Mouse (Mus musculus): ENCODE measurements around the gene Caprin1. TPM values are rescaled to one million over a fixed set of nuclear protein-coding genes. Genes with fewer than 3 reads are reported as not detected.

Gene Caprin1
- polyA plus RNA-seq, 1 experiment from 2014 or later = 559 TPM

DNA sequence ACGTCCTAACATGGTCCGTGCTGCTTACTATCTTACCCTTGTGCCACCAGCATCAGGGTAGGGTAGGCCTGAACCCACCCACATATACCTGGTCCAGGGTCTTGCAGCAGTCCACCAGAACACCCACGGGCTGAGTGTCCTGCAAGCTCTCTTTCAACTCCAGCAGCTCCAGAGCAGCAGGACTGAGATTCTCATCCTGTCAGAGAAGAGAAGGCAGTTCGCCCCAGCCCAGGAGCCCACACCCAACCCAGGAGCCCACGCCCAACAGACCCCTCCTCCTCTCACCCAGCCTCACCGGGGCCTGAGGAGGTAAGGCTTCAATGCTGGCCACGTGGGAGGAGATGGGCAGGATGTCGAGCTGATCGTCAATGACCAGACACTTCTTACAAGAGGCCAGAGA, 49.6 kb downstream of the Caprin1 start:
- no peaks in the 10 kb centered on the region for H3K9me3 ChIP-seq
- ATAC-seq (ENCODE audit: low FRiP score, low read depth) = no peak
- H3K9ac ChIP-seq (replicated peaks) = no peak overlapping the region
- no peak overlapping the region for H3K27ac ChIP-seq (replicated peaks)
- H3K4me2 ChIP-seq (replicated peaks) = no peak overlapping the region
- H3K4me1 ChIP-seq = no peaks in the 10 kb centered on the region
- WGBS = 92% methylated on average over 9 of the region's 9 CpGs
- no peaks in the 10 kb centered on the region for H3K27me3 ChIP-seq
- H3K4me3 ChIP-seq = no peak overlapping the region
- H3K36me3 ChIP-seq = peaks cover 65% of the 10 kb centered on the region

DNA sequence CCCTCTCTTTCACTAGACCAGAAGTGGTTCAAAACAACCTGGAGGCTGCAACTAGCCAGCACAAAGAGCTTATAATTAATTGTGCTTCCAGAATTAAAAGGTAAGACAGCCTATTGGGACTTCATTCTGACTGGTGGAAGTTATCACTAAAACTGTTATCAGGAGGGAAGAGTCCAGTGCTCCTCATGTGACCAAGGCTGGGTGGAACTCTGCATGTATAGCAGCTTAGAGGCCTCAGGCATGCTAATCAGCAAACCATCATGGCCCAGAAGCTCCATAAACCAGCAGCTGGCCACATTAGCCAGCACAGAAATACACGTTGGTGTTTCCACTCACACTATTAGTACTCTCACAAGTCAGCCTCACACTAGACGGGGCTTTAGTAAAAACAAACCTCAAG, 50.7 kb downstream of the Caprin1 start:
- no peak for ATAC-seq (ENCODE audit: low FRiP score, low read depth)
- H3K36me3 ChIP-seq = peaks cover 63% of the 10 kb centered on the region
- H3K27me3 ChIP-seq = no peaks in the 10 kb centered on the region
- H3K4me3 ChIP-seq = no peak overlapping the region
- no peak overlapping the region for H3K4me2 ChIP-seq (replicated peaks)
- 95% methylated on average over 2 of the region's 2 CpGs for WGBS
- H3K4me1 ChIP-seq = no peaks in the 10 kb centered on the region
- H3K9ac ChIP-seq (replicated peaks) = no peak overlapping the region
- no peaks in the 10 kb centered on the region for H3K9me3 ChIP-seq
- H3K27ac ChIP-seq (replicated peaks) = no peak overlapping the region

DNA sequence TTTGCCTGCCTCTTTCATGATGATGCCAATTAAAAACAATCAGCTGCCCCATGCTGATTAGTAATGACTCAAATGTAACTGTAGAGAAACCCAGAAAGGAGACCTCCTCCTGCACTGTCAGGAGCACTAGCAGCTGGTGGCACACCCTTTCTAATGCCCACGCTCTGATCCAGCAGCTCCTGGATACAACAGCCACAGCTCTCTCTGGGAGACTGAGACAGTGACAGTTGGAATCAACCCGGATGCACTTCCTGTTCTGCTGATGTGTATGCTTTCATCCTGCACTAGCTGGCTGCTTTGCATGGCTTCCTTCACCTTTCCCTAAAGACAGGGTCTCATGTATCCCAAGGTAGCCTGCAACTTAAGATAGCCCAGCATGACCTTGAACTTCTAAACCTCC, 51.4 kb downstream of the Caprin1 start:
- no peaks in the 10 kb centered on the region for H3K27me3 ChIP-seq
- H3K9me3 ChIP-seq = no peaks in the 10 kb centered on the region
- no peak overlapping the region for H3K4me2 ChIP-seq (replicated peaks)
- H3K4me3 ChIP-seq = no peak overlapping the region
- H3K36me3 ChIP-seq = peaks cover 56% of the 10 kb centered on the region
- no peak overlapping the region for H3K27ac ChIP-seq (replicated peaks)
- ATAC-seq (ENCODE audit: low FRiP score, low read depth) = no peak
- no peak overlapping the region for H3K9ac ChIP-seq (replicated peaks)
- 94% methylated on average over 2 of the region's 2 CpGs for WGBS
- no peaks in the 10 kb centered on the region for H3K4me1 ChIP-seq

- peaks cover 56% of the 10 kb centered on the region for H3K36me3 ChIP-seq
- H3K27me3 ChIP-seq = no peaks in the 10 kb centered on the region
Observed at GRCm38 (mm10) chr2:103745481-103745880, 52.0 kb downstream of the Caprin1 start.

DNA sequence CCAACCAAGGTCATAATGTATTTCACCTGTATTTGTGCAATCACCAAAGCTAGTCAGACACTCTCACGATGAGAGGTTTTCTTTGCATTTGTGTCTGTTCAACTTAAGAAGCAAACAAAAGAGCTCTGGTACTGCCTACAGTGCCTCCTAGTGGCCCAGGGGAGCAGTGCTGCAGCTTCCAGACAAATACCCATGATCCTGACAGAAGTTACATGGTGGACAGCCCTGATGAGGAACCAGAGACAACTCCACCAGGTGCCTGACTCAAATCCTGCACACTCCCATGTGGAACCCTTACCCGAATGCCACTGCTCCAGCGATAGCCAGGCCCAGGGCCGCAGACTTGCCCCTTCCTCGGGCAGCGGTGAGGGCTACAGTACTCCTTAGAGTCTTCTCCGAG, 53.5 kb downstream of the Caprin1 start:
- no peak overlapping the region for H3K27ac ChIP-seq (replicated peaks)
- no peak overlapping the region for H3K9ac ChIP-seq (replicated peaks)
- no peak overlapping the region for H3K4me2 ChIP-seq (replicated peaks)
- no peaks in the 10 kb centered on the region for H3K4me1 ChIP-seq
- no peak for ATAC-seq (ENCODE audit: low FRiP score, low read depth)
- H3K36me3 ChIP-seq = peaks cover 51% of the 10 kb centered on the region
- no peak overlapping the region for H3K4me3 ChIP-seq
- 80% methylated on average over 7 of the region's 7 CpGs for WGBS
- no peaks in the 10 kb centered on the region for H3K27me3 ChIP-seq
- no peaks in the 10 kb centered on the region for H3K9me3 ChIP-seq

More at GRCm38 (mm10) chr2:103745481-103745880, 52.0 kb downstream of the Caprin1 start:
- WGBS = 90% methylated on average over 5 of the region's 5 CpGs
- H3K4me2 ChIP-seq (replicated peaks) = no peak overlapping the region
- no peaks in the 10 kb centered on the region for H3K4me1 ChIP-seq
- H3K9ac ChIP-seq (replicated peaks) = no peak overlapping the region
- ATAC-seq (ENCODE audit: low FRiP score, low read depth) = no peak
- H3K4me3 ChIP-seq = no peak overlapping the region
- H3K27ac ChIP-seq (replicated peaks) = no peak overlapping the region
- no peaks in the 10 kb centered on the region for H3K9me3 ChIP-seq

- Histone ChIP-seq H3K27ac (replicated peaks) (no peak overlapping the region), H3K4me2 (replicated peaks) (no peak overlapping the region), H3K27me3 (no peaks in the 10 kb centered on the region), H3K9me3 (no peaks in the 10 kb centered on the region), H3K4me1 (no peaks in the 10 kb centered on the region), H3K4me3 (no peak overlapping the region), H3K36me3 (peaks cover 52% of the 10 kb centered on the region), H3K9ac (replicated peaks) (no peak overlapping the region)
- ATAC-seq (ENCODE audit: low FRiP score, low read depth) = no peak; the same call in 1 of the 2 replicates
- 95% methylated on average over 2 of the region's 2 CpGs for WGBS
Observed at GRCm38 (mm10) chr2:103743536-103743935, 53.9 kb downstream of the Caprin1 start.

- Histone ChIP-seq H3K36me3 (peaks cover 46% of the 10 kb centered on the region), H3K4me1 (no peaks in the 10 kb centered on the region), H3K27me3 (no peaks in the 10 kb centered on the region), H3K9ac (replicated peaks) (no peak overlapping the region), H3K9me3 (no peaks in the 10 kb centered on the region), H3K27ac (replicated peaks) (no peak overlapping the region), H3K4me2 (replicated peaks) (no peak overlapping the region), H3K4me3 (no peak overlapping the region)
- WGBS = 95% methylated on average over 6 of the region's 6 CpGs
- no peak for ATAC-seq (ENCODE audit: low FRiP score, low read depth)
Observed at GRCm38 (mm10) chr2:103742821-103743220, 54.6 kb downstream of the Caprin1 start.

- 89% methylated on average over 6 of the region's 6 CpGs for WGBS
- H3K4me1 ChIP-seq = no peaks in the 10 kb centered on the region
- H3K36me3 ChIP-seq = peaks cover 85% of the 10 kb centered on the region
- H3K4me2 ChIP-seq (replicated peaks) = no peak overlapping the region
- no peaks in the 10 kb centered on the region for H3K9me3 ChIP-seq
- no peaks in the 10 kb centered on the region for H3K27me3 ChIP-seq
- no peak overlapping the region for H3K4me3 ChIP-seq
- no peak overlapping the region for H3K27ac ChIP-seq (replicated peaks)
- no peak for ATAC-seq (ENCODE audit: low FRiP score, low read depth)
- no peak overlapping the region for H3K9ac ChIP-seq (replicated peaks)
Observed at GRCm38 (mm10) chr2:103731423-103731822, 66.0 kb downstream of the Caprin1 start.

DNA sequence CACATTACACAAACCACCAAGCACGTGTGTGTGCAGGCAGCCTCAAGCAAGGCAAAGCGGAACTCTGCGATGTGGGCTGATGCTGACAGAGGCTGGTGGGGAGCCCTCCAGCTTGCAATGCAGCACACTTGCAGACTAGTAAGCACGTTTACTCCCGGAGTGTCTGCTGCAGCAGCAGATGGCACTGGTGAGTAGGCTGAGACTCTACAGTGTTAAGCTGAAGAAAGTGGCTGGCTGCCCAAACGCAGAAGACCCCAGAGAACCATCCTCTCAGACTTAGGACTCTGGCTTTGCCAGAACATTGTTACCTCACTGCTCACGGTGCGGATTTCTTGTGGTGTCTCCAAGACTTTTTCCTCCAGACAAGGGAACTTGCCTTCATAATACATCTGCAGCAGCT, 66.5 kb downstream of the Caprin1 start:
- 88% methylated on average over 8 of the region's 8 CpGs for WGBS
- Histone ChIP-seq H3K36me3 (peaks cover 89% of the 10 kb centered on the region), H3K4me2 (replicated peaks) (no peak overlapping the region), H3K4me1 (no peaks in the 10 kb centered on the region), H3K27ac (replicated peaks) (no peak overlapping the region), H3K27me3 (no peaks in the 10 kb centered on the region), H3K4me3 (no peak overlapping the region), H3K9me3 (no peaks in the 10 kb centered on the region), H3K9ac (replicated peaks) (no peak overlapping the region)
- ATAC-seq (ENCODE audit: low FRiP score, low read depth) = no peak

- H3K4me3 ChIP-seq = no peak overlapping the region
- peaks cover 92% of the 10 kb centered on the region for H3K36me3 ChIP-seq
- H3K4me1 ChIP-seq = no peaks in the 10 kb centered on the region
- WGBS = 88% methylated on average over 12 of the region's 12 CpGs
- no peaks in the 10 kb centered on the region for H3K27me3 ChIP-seq
- H3K9ac ChIP-seq (replicated peaks) = no peak overlapping the region
- H3K4me2 ChIP-seq (replicated peaks) = no peak overlapping the region
- ATAC-seq (ENCODE audit: low FRiP score, low read depth) = no peak
- H3K9me3 ChIP-seq = no peaks in the 10 kb centered on the region
- H3K27ac ChIP-seq (replicated peaks) = no peak overlapping the region
Observed at GRCm38 (mm10) chr2:103728027-103728540, 69.4 kb downstream of the Caprin1 start.

DNA sequence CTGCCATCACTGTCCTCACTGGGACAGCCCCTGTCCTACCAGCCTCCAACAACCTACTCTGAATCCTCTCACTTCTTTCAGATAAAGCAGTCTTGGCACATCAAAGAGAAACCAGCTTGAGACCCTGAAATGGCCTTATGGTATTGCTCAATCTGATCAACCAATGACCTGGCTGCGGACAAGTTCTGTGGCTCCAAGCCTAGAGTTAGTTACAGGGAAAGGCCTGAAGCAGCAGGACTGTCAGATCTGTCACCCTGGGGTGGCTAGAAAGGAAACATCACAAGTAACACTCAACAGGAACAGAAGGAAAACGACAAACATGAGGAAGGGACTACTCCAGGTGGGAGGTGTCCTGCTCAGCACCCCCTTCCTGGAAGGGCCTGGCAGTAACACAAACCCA, 72.9 kb downstream of the Caprin1 start:
- no peak overlapping the region for H3K4me2 ChIP-seq (replicated peaks)

DNA sequence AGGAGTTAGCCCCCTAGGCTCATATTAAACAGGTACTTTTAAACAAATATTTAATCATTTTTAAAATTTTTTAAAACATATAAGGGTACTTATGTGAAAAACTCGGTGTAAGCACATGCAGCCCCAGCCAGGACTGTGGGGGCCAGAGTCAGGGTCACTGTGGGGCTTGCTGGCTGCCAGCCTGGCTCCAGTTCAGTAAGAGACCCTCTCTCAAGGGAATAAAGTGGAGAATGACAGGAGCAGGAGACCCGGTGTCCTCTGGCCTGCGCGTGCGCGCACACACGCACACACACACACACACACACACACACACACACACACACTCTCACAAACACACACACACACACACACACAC, 78.2 kb downstream of the Caprin1 start:
- Histone ChIP-seq H3K4me1 (no peaks in the 10 kb centered on the region), H3K36me3 (peaks cover 75% of the 10 kb centered on the region), H3K4me2 (replicated peaks) (no peak overlapping the region), H3K9ac (replicated peaks) (no peak overlapping the region), H3K4me3 (no peak overlapping the region), H3K27ac (replicated peaks) (no peak overlapping the region), H3K27me3 (no peaks in the 10 kb centered on the region), H3K9me3 (no peaks in the 10 kb centered on the region)
- peak; percentile 25 for ATAC-seq (ENCODE audit: low FRiP score, low read depth)
- 83% methylated on average over 7 of the region's 7 CpGs for WGBS

More for the DNA sequence above, 72.9 kb downstream of the Caprin1 start:
- Histone ChIP-seq H3K27ac (replicated peaks) (no peak overlapping the region), H3K9ac (replicated peaks) (no peak overlapping the region), H3K36me3 (peaks cover 90% of the 10 kb centered on the region), H3K9me3 (no peaks in the 10 kb centered on the region), H3K4me1 (no peaks in the 10 kb centered on the region), H3K27me3 (no peaks in the 10 kb centered on the region), H3K4me3 (no peak overlapping the region)
- ATAC-seq (ENCODE audit: low FRiP score, low read depth) = no peak
- WGBS = 83% methylated on average over 2 of the region's 2 CpGs

DNA sequence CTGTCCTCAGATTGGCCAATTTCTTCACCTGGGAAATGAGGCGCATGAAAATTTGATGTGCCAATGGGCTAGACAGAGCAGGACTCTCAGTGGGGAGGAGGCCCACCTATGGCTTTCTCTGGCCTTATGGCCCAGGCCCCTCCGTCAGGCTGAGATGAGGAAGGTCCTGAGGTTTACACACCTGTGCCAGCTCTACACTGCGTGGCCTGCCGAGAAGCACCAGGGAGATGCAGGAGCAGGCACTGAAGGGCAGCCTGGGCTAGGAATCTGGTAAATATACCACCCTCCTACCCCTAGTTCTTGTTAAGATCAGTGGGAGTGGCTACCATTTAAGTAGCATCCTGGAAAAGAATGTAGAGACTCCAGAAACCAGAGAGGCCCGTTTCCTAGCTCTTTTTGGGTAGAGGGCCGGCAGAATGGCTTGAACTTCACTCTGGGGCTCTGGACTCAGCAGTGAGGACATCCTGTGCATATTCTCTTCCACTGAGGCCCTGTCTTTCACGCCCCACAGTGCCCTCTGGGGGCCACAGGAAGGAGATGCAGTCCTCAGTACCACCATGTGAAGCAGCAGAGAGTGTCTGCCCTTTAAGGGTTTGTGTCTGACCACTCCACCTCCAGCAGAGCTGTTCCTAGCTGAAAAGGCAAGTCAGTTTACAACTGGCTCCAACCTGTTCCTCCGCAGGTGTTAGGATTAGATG, 78.7 kb downstream of the Caprin1 start:
- no peak overlapping the region for H3K27ac ChIP-seq (replicated peaks)
- no peaks in the 10 kb centered on the region for H3K9me3 ChIP-seq
- no peak overlapping the region for H3K9ac ChIP-seq (replicated peaks)
- no peak overlapping the region for H3K4me3 ChIP-seq
- H3K27me3 ChIP-seq = no peaks in the 10 kb centered on the region
- no peak overlapping the region for H3K4me2 ChIP-seq (replicated peaks)
- peak; percentile 81 for ATAC-seq (ENCODE audit: low FRiP score, low read depth)
- peaks cover 70% of the 10 kb centered on the region for H3K36me3 ChIP-seq
- H3K4me1 ChIP-seq = no peaks in the 10 kb centered on the region
- WGBS = 58% methylated on average over 8 of the region's 8 CpGs
